Mouse (Mus musculus): Measurements from ENCODE around the gene Lacc1. TPM values are rescaled to one million over a fixed set of nuclear protein-coding genes. Genes with fewer than 3 reads are reported as not detected.
"Not testable (repeated sequence)": the region's sequence is repeated elsewhere in the genome, so short reads cannot be mapped to it uniquely, and the experiment has no call there.

Gene Lacc1
- polyA plus RNA-seq, 1 experiment, result 2.9 TPM

- no peak overlapping the region for H3K27ac ChIP-seq (ENCODE audit: insufficient read depth, low read length)
- TF ChIP-seq CTCF (IDR thresholded peaks at IDR 0.05; ENCODE audit: borderline replicate concordance, insufficient read depth, low read depth, low read length) (no peak), POLR2A (IDR thresholded peaks at IDR 0.05; ENCODE audit: borderline replicate concordance, insufficient read depth, low read length) (no peak)
- no peaks in the 10 kb centered on the region for H3K4me1 ChIP-seq (ENCODE audit: control insufficient read depth, insufficient read depth, low read length)
- WGBS, result 75% methylated on average over 7 of the region's 7 CpGs
- no peak overlapping the region for H3K4me3 ChIP-seq (replicated peaks; ENCODE audit: insufficient read depth, low read depth, low read length)
- DNase-seq, result no peak
- H3K27me3 ChIP-seq (ENCODE audit: control insufficient read depth, insufficient read depth, low read length), result no peaks in the 10 kb centered on the region; the same call in 1 of the 2 replicates
Observed at GRCm38 (mm10) chr14:77034175-77034915, 2.4 kb downstream of the Lacc1 start.

GRCm38 (mm10) chr14:77033391-77033790 lies 3.3 kb downstream of the Lacc1 start:
- no peak for DNase-seq
- 94% methylated on average over 3 of the region's 3 CpGs for WGBS
- Histone ChIP-seq H3K4me3 (replicated peaks; ENCODE audit: insufficient read depth, low read depth, low read length) (no peak overlapping the region), H3K4me1 (ENCODE audit: control insufficient read depth, insufficient read depth, low read length) (no peaks in the 10 kb centered on the region), H3K27me3 (ENCODE audit: control insufficient read depth, insufficient read depth, low read length) (no peaks in the 10 kb centered on the region; the same call in 1 of the 2 replicates), H3K27ac (ENCODE audit: insufficient read depth, low read length) (no peak overlapping the region)
- no peak for TF ChIP-seq CTCF (IDR thresholded peaks at IDR 0.05; ENCODE audit: borderline replicate concordance, insufficient read depth, low read depth, low read length)
- no peak for TF ChIP-seq POLR2A (IDR thresholded peaks at IDR 0.05; ENCODE audit: borderline replicate concordance, insufficient read depth, low read length)

- no peak for DNase-seq
- no peaks in the 10 kb centered on the region for H3K4me1 ChIP-seq (ENCODE audit: control insufficient read depth, insufficient read depth, low read length)
- no peak overlapping the region for H3K27ac ChIP-seq (ENCODE audit: insufficient read depth, low read length)
- WGBS, result 63% methylated on average over 5 of the region's 5 CpGs
- H3K27me3 ChIP-seq (ENCODE audit: control insufficient read depth, insufficient read depth, low read length), result no peaks in the 10 kb centered on the region; the same call in 1 of the 2 replicates
- no peak overlapping the region for H3K4me3 ChIP-seq (replicated peaks; ENCODE audit: insufficient read depth, low read depth, low read length)
- TF ChIP-seq POLR2A (IDR thresholded peaks at IDR 0.05; ENCODE audit: borderline replicate concordance, insufficient read depth, low read length) (no peak), CTCF (IDR thresholded peaks at IDR 0.05; ENCODE audit: borderline replicate concordance, insufficient read depth, low read depth, low read length) (no peak)
Observed at GRCm38 (mm10) chr14:77032433-77032832, 4.3 kb downstream of the Lacc1 start.

- Histone ChIP-seq H3K27me3 (ENCODE audit: control insufficient read depth, insufficient read depth, low read length) (no peaks in the 10 kb centered on the region), H3K4me3 (replicated peaks; ENCODE audit: insufficient read depth, low read depth, low read length) (no peak overlapping the region), H3K27ac (ENCODE audit: insufficient read depth, low read length) (no peak overlapping the region), H3K4me1 (ENCODE audit: control insufficient read depth, insufficient read depth, low read length) (no peaks in the 10 kb centered on the region)
- 87% methylated on average over 5 of the region's 5 CpGs for WGBS
- no peak for TF ChIP-seq CTCF (IDR thresholded peaks at IDR 0.05; ENCODE audit: borderline replicate concordance, insufficient read depth, low read depth, low read length)
- no peak for TF ChIP-seq POLR2A (IDR thresholded peaks at IDR 0.05; ENCODE audit: borderline replicate concordance, insufficient read depth, low read length)
- no peak for DNase-seq
Observed at GRCm38 (mm10) chr14:77030808-77031207, 5.9 kb downstream of the Lacc1 start.

DNA sequence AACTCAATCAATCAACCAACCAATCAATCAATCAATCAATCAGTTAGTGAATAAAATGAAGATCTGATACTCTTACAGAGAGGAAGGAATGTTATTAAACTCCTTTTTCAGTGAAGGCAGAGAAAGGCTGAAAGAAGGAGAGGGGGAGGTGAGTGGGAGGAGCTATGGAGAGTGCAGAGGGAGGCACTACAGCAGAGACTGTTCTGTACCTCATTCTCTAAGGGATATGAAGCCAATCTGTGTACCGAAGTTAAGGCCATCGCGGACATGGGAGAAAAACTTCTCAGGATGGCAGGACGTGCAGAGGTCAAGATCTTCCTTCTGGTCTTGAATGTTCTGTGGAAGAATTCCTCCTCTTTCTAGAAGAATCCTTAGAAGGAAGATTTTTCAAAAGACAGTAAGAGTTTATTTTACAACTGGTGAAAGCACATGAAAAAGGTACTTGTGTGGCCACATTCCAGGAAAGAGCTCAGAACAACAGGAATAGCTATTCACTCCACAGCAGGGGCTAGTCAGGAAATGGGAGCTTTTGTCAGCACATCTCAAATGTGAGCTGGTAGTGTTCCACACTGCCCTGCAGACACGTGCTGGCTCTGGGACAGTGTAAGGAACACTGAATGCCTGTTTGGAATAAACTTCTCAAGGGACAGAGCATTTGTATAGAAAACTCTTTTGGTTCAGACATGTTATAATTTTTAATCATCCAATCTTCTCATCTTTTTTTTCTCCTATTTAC lies 7.2 kb downstream of the Lacc1 start:
- Histone ChIP-seq H3K4me3 (replicated peaks; ENCODE audit: insufficient read depth, low read depth, low read length) (no peak overlapping the region), H3K27me3 (ENCODE audit: control insufficient read depth, insufficient read depth, low read length) (no peaks in the 10 kb centered on the region), H3K4me1 (ENCODE audit: control insufficient read depth, insufficient read depth, low read length) (no peaks in the 10 kb centered on the region), H3K27ac (ENCODE audit: insufficient read depth, low read length) (no peak overlapping the region)
- no peak for DNase-seq
- WGBS, result 58% methylated on average over 5 of the region's 5 CpGs
- TF ChIP-seq POLR2A (IDR thresholded peaks at IDR 0.05; ENCODE audit: borderline replicate concordance, insufficient read depth, low read length) (no peak), CTCF (IDR thresholded peaks at IDR 0.05; ENCODE audit: borderline replicate concordance, insufficient read depth, low read depth, low read length) (no peak)

- WGBS, result 63% methylated on average over 3 of the region's 3 CpGs
- H3K4me1 ChIP-seq (ENCODE audit: control insufficient read depth, insufficient read depth, low read length), result no peaks in the 10 kb centered on the region
- TF ChIP-seq CTCF (IDR thresholded peaks at IDR 0.05; ENCODE audit: borderline replicate concordance, insufficient read depth, low read depth, low read length) (no peak), POLR2A (IDR thresholded peaks at IDR 0.05; ENCODE audit: borderline replicate concordance, insufficient read depth, low read length) (no peak)
- no peaks in the 10 kb centered on the region for H3K27me3 ChIP-seq (ENCODE audit: control insufficient read depth, insufficient read depth, low read length)
- H3K27ac ChIP-seq (ENCODE audit: insufficient read depth, low read length), result no peak overlapping the region
- H3K4me3 ChIP-seq (replicated peaks; ENCODE audit: insufficient read depth, low read depth, low read length), result no peak overlapping the region
- DNase-seq, result no peak
Observed at GRCm38 (mm10) chr14:77024499-77024898, 12.2 kb downstream of the Lacc1 start.

DNA sequence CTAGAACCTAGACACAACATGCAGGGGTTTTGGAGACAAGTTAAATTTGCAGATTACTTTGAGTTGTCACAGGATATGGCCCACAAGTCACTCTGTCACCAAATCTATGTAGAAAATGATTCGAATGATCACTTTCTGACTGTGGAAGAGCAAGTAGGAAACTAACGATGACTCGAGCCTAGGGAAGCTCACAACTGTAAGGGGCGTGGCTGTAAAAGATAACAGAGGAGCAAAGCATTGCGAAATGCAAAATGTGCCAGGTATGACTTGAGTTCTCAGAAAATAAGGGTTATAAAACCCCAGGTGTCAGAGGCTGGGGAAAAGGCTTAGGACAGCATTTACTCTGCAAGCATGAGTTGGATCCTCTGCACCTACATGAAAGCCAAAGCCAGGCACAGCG lies 19.5 kb downstream of the Lacc1 start:
- DNase-seq, result no peak
- H3K27me3 ChIP-seq (ENCODE audit: control insufficient read depth, insufficient read depth, low read length), result no peaks in the 10 kb centered on the region
- no peak overlapping the region for H3K4me3 ChIP-seq (replicated peaks; ENCODE audit: insufficient read depth, low read depth, low read length)
- no peaks in the 10 kb centered on the region for H3K4me1 ChIP-seq (ENCODE audit: control insufficient read depth, insufficient read depth, low read length)
- 90% methylated on average over 6 of the region's 6 CpGs for WGBS
- no peak overlapping the region for H3K27ac ChIP-seq (ENCODE audit: insufficient read depth, low read length)
- no peak for TF ChIP-seq CTCF (IDR thresholded peaks at IDR 0.05; ENCODE audit: borderline replicate concordance, insufficient read depth, low read depth, low read length)
- TF ChIP-seq POLR2A (IDR thresholded peaks at IDR 0.05; ENCODE audit: borderline replicate concordance, insufficient read depth, low read length), result no peak

DNA sequence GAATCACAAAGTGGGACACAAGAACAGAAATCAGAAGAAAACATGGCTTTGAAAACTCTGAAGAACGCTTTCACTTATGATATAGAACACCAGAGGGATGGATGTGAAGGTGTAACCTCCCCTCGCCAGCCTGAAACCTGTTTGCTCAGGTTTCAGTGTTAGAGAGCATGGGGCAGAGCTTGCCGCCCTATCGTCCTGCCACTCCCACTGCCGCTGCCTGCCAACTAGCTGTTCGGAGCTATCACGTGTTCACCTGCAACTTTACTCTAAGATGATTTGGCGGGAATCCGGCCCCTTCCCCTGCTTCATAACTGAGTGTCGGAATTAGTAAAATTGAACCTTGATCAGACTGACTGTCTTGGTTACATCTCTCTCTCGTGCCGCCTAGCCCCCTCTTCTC lies 19.9 kb downstream of the Lacc1 start:
- H3K27me3 ChIP-seq (ENCODE audit: control insufficient read depth, insufficient read depth, low read length); H3K4me1 ChIP-seq (ENCODE audit: control insufficient read depth, insufficient read depth, low read length); H3K4me3 ChIP-seq (replicated peaks; ENCODE audit: insufficient read depth, low read depth, low read length); DNase-seq; H3K27ac ChIP-seq (ENCODE audit: insufficient read depth, low read length): not testable (repeated sequence)
- WGBS, result 54% methylated on average over 12 of the region's 12 CpGs

Measured in cerebellum, adult 2 months (tissue).